Mouse (Mus musculus): Measurements from ENCODE around the gene Rftn1.

Rftn1 gene

GRCm38 (mm10) chr17:50190131-50191015 lies at the start of gene Rftn1:
TSS of gene Rftn1 (minus strand) at chr17:50190674.
- in situ Hi-C loops (cut with MboI; ENCODE audit: low pct_unique_long_range_greater_than_20kb in 1 of 2, low sequenced_read_pairs in 2 of 2, unreplicated experiment in 1 of 2) = no loop called here

DNA sequence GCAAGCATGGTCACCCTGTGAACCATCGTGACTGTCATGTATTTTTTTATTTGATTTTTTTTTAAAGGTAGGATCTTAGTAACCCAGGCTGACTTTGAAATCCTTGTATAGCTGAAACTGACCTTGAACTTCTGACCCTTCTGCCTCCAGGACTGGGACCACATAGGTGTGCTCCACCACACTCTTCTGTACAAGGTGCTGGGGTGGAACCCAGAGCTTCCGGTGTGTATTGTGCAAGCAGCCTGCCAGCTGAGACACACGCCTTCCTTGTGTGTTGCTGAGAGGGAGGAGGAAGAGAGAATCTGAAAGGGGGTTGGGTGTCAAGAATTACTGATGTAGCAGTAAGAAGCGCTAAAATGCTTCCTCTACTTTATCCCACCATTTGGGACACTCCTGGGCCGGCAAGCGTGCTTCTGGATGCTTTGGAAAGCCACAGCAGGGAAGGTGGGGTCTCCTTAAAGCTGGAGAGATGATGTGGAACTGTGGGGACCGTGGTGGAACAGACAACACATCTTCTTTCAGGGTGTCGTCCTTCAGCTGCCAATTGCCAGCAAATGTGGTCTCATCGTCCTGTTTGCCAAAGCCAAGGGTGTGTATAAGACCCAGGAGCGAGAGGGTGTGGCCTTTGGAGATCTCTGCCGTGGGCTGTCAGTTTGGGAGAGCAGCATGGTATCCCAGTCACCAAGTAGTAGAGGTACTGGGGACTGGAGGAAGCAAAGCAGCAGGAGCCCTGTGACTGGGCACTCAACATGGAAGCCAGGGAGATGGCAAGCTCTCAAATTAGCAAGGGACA lies 47.5 kb upstream of the Rftn1 start:
- in situ Hi-C loops (cut with MboI; ENCODE audit: low pct_unique_long_range_greater_than_20kb in 1 of 2, low sequenced_read_pairs in 2 of 2, unreplicated experiment in 1 of 2) = loop anchor here (5.0 to 10.0 kb wide), 2 partner anchors 263 to 266 kb away; no protein-coding TSS in a partner anchor

- in situ Hi-C loops (cut with MboI; ENCODE audit: low pct_unique_long_range_greater_than_20kb in 1 of 2, low sequenced_read_pairs in 2 of 2, unreplicated experiment in 1 of 2) = loop anchor here (5.0 to 10.0 kb wide), 2 partner anchors 263 to 265 kb away; no protein-coding TSS in a partner anchor
Observed at GRCm38 (mm10) chr17:50237436-50237709, 46.9 kb upstream of the Rftn1 start.

- in situ Hi-C loops (cut with MboI; ENCODE audit: low pct_unique_long_range_greater_than_20kb in 1 of 2, low sequenced_read_pairs in 2 of 2, unreplicated experiment in 1 of 2) = loop anchor here (5.0 to 10.0 kb wide), 2 partner anchors 262 to 265 kb away; no protein-coding TSS in a partner anchor
Observed at GRCm38 (mm10) chr17:50236702-50237435, 46.4 kb upstream of the Rftn1 start.

DNA sequence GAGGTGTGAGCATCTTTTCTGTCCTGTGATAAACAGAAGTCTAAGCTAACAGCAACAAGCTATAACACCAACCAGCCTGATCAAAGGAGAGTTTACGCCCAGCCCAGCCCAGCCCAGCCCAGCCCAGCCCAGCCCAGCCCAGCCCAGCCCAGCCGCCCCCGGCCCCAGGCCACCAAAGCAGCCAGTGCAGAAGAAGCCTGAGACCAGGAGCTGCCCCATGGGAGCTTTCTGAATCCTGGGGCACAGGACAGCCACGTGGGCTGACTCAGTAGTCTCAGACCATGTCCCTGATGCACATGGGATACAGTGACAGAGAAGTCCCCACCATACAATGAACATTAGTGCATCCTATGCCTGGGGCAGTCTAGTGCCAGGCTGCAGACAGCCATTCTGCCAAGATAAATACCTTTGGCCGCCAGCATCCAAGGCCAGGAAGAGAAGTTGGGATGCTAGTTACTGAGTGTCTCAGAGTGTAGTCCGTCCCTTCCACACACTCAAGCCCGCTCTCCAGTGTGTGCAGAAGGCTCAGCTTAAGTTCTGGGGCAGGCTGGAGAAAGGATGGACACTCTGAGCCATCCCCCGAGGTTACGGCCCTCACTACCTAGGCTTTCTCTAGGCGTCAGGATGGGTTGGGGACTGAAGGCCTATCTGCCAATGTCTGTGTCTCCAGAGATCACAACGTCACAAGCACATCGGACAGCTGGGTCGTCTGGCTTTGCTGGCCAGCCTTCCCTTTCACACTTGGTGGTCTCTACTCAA lies 45.6 kb upstream of the Rftn1 start:
- in situ Hi-C loops (cut with MboI; ENCODE audit: low pct_unique_long_range_greater_than_20kb in 1 of 2, low sequenced_read_pairs in 2 of 2, unreplicated experiment in 1 of 2) = loop anchor here (5.0 to 10.0 kb wide), 2 partner anchors 261 to 264 kb away; no protein-coding TSS in a partner anchor

DNA sequence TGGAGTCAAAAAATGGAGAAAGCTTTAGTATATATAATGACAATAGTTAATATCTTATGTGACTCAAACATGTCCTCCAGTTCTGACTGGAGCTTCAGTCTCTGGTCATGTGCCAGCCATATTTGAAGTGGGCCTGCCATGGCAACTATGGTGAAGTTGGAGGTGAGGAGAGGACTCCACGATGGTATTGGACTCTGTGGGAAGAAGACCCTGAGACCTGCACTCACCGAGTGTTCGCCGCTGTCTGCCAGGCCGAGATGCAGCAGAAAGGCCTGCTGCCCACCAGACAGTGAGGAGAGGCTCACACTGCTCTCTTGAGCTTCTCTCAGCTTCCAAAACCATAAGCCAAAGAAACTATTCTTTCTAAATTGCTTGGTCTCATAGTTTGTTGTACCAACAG lies 43.5 kb upstream of the Rftn1 start:
- in situ Hi-C loops (cut with MboI; ENCODE audit: low pct_unique_long_range_greater_than_20kb in 1 of 2, low sequenced_read_pairs in 2 of 2, unreplicated experiment in 1 of 2) = loop anchor here in 1 of 2 experiments (10.0 kb wide), 1 partner anchor 259 kb away; no protein-coding TSS in a partner anchor

DNA sequence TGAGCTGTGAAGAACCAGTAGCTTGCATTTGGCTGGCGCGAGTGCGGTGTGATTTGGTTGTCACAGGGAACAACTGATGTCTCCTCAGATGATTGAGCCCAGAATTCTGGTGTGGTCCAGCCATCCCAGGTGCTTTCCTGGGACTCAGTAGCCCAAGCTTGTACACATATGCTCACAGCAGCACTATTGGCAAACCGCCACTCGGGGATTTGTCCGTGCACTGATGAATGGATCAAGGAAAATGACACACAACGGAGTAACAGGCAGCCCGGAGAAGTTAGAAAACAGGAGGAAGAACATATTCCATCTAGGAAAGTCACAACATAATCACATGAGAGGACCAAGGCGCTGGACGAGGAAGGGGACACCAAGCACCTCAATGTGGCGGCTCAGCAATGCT lies 42.3 kb upstream of the Rftn1 start:
- in situ Hi-C loops (cut with MboI; ENCODE audit: low pct_unique_long_range_greater_than_20kb in 1 of 2, low sequenced_read_pairs in 2 of 2, unreplicated experiment in 1 of 2) = loop anchor here in 1 of 2 experiments (10.0 kb wide), 1 partner anchor 258 kb away; no protein-coding TSS in a partner anchor

GRCm38 (mm10) chr17:50231206-50231605 lies 40.7 kb upstream of the Rftn1 start:
- in situ Hi-C loops (cut with MboI; ENCODE audit: low pct_unique_long_range_greater_than_20kb in 1 of 2, low sequenced_read_pairs in 2 of 2, unreplicated experiment in 1 of 2) = loop anchor here in 1 of 2 experiments (10.0 kb wide), 1 partner anchor 256 kb away; no protein-coding TSS in a partner anchor

- in situ Hi-C loops (cut with MboI; ENCODE audit: low pct_unique_long_range_greater_than_20kb in 1 of 2, low sequenced_read_pairs in 2 of 2, unreplicated experiment in 1 of 2) = no loop called here
Observed at GRCm38 (mm10) chr17:50229534-50229933, 39.1 kb upstream of the Rftn1 start.

GRCm38 (mm10) chr17:50227366-50227765 lies 36.9 kb upstream of the Rftn1 start:
- in situ Hi-C loops (cut with MboI; ENCODE audit: low pct_unique_long_range_greater_than_20kb in 1 of 2, low sequenced_read_pairs in 2 of 2, unreplicated experiment in 1 of 2) = no loop called here

GRCm38 (mm10) chr17:50224718-50225117 lies 34.2 kb upstream of the Rftn1 start:
- in situ Hi-C loops (cut with MboI; ENCODE audit: low pct_unique_long_range_greater_than_20kb in 1 of 2, low sequenced_read_pairs in 2 of 2, unreplicated experiment in 1 of 2) = no loop called here

DNA sequence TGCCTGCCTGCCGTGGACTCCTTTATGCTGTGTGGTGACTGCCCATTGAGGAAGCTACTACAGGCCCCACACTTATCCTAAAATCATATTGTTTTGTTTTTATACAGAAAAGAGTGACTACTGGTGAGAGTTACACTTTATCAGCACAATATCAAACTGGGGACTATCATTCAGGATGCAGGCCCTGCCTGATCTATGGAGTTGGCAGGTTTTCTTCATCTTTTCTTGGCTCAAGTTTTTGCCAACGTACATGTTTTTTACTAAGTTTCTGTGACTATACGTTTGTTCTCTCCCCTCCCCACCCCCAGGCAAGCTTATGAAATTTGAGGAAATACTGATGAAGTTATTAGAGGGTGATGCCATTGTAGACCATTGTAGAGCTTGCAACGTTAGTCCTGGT lies 27.5 kb upstream of the Rftn1 start:
- in situ Hi-C loops (cut with MboI; ENCODE audit: low pct_unique_long_range_greater_than_20kb in 1 of 2, low sequenced_read_pairs in 2 of 2, unreplicated experiment in 1 of 2) = no loop called here

- in situ Hi-C loops (cut with MboI; ENCODE audit: low pct_unique_long_range_greater_than_20kb in 1 of 2, low sequenced_read_pairs in 2 of 2, unreplicated experiment in 1 of 2) = no loop called here
Observed at GRCm38 (mm10) chr17:50215104-50215503, 24.6 kb upstream of the Rftn1 start.

- in situ Hi-C loops (cut with MboI; ENCODE audit: low pct_unique_long_range_greater_than_20kb in 1 of 2, low sequenced_read_pairs in 2 of 2, unreplicated experiment in 1 of 2) = no loop called here
Observed at GRCm38 (mm10) chr17:50213117-50213516, 22.6 kb upstream of the Rftn1 start.

GRCm38 (mm10) chr17:50211816-50212215 lies 21.3 kb upstream of the Rftn1 start:
- in situ Hi-C loops (cut with MboI; ENCODE audit: low pct_unique_long_range_greater_than_20kb in 1 of 2, low sequenced_read_pairs in 2 of 2, unreplicated experiment in 1 of 2) = no loop called here

DNA sequence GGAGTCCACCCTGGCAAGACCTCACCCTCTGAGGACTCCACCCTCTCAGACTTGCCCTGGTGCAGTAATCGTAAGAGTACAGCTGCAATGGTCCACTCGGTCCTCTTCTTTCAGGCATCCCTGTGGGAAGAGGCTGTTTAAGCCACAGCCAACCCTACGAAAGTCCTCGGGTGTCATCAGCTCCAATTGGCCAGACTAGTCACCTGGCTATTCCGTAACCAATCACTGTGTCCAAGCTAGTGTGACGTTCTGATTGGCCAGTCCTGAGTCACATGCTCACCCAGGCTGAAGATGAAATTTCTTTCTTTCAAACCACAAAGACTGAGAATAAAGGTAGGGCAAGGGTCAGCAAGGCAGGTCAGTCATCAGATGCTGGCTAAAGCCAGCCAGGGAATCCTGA lies 19.4 kb upstream of the Rftn1 start:
- in situ Hi-C loops (cut with MboI; ENCODE audit: low pct_unique_long_range_greater_than_20kb in 1 of 2, low sequenced_read_pairs in 2 of 2, unreplicated experiment in 1 of 2) = no loop called here

- in situ Hi-C loops (cut with MboI; ENCODE audit: low pct_unique_long_range_greater_than_20kb in 1 of 2, low sequenced_read_pairs in 2 of 2, unreplicated experiment in 1 of 2) = no loop called here
Observed at GRCm38 (mm10) chr17:50208137-50209045, 17.9 kb upstream of the Rftn1 start.

All from mouse embryonic stem cell (cell line).